ENCODE assay signal across 8 mouse cellular contexts in the genomic region with DNA sequence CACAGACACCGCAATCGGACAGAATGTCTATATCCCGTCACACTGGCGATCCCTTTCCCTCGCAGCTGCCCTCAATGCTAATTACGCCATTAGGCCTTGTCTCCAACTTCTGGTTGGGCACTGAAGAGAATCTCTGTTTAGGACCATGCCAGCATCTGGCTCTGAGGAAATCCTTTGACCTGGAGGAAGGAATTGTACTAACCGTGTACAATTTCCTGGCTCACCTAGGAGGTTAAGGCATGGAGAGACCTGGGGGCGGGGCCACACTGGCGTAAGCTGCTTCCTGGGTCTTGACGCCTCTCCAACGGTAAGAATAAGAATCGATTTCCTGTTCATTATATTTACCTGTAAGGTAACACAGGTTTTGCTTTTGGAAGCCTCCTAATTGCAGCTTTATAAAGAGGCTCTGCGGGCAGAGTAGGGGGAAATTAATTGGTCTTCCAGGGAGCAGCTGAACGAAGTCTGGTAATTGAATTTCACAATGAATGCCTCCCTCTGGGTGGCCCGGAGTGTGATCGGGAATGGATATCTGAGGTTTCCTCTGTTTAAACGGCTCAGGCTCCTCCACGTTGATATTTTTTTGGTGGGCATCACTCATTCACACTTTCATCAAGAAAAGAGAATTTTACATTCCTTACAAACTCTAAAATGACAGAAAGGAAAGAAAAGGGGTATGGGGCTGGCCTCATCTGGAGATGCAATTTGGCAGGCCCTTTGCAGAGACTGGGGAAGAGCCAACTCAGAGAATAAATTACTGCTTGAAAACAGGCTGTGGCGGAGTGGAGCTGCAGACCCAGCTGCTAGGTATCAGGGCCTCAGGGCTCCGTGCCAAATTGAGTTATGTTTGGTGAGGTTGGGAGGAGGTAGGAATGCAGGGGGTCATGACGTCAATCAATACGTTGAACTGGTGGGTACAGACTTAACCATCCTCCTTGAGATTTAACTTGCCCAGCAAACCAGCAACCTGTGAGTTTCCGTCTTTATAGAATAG. TPM values are rescaled to one million over a fixed set of nuclear protein-coding genes. Genes with fewer than 3 reads are reported as not detected.
DNase-seq lines count a peak whose midpoint lies in the region; ATAC-seq lines count a peak whose summit lies in the region.

No protein-coding gene starts in this region.

- no peak overlapping the region; the same call in 1 of the 2 replicates for H3K4me2 ChIP-seq in lung, embryonic 16.5 days (ENCODE audit: low read depth, low read length)
- H3K4me2 ChIP-seq in forebrain, embryonic 14.5 days (ENCODE audit: low read length) = peak overlapping the region; percentile 30
- peak overlapping the region; percentile 20 for H3K4me2 ChIP-seq in neural tube, embryonic 12.5 days (replicated peaks)

- H3K9ac ChIP-seq in lung, embryonic 16.5 days (ENCODE audit: low read length) = no peak overlapping the region
- H3K9ac ChIP-seq in forebrain, embryonic 14.5 days (ENCODE audit: low read length) = no peak overlapping the region
- H3K9ac ChIP-seq in neural tube, embryonic 12.5 days = no peak overlapping the region

- no peak overlapping the region for H3K27ac ChIP-seq in lung, embryonic 16.5 days (ENCODE audit: low read length)
- H3K27ac ChIP-seq in forebrain, embryonic 14.5 days (ENCODE audit: low read depth, low read length) = peak overlapping the region; percentile 81
- H3K27ac ChIP-seq in neural tube, embryonic 12.5 days = no peak overlapping the region

- H3K9me3 ChIP-seq in lung, embryonic 16.5 days (ENCODE audit: control insufficient read depth, low read length) = no peaks in the 10 kb centered on the region
- H3K9me3 ChIP-seq in forebrain, embryonic 14.5 days (replicated peaks; ENCODE audit: control insufficient read depth, low read length) = no peaks in the 10 kb centered on the region
- no peaks in the 10 kb centered on the region for H3K9me3 ChIP-seq in neural tube, embryonic 12.5 days

- peak; percentile 73 for ATAC-seq in lung, embryonic 16.5 days (ENCODE audit: low read depth)
- peak; percentile 92 for ATAC-seq in forebrain, embryonic 14.5 days
- ATAC-seq in neural tube, embryonic 12.5 days (ENCODE audit: low FRiP score, low read depth) = peak; percentile 74

- H3K4me1 ChIP-seq in lung, embryonic 16.5 days (replicated peaks; ENCODE audit: control insufficient read depth, insufficient read depth, low read length) = peaks cover 6% of the 10 kb centered on the region; the same call in 1 of the 2 replicates
- H3K4me1 ChIP-seq in forebrain, embryonic 14.5 days (ENCODE audit: control insufficient read depth, insufficient read depth, low read length) = peaks cover 15% of the 10 kb centered on the region
- peaks cover 21% of the 10 kb centered on the region for H3K4me1 ChIP-seq in neural tube, embryonic 12.5 days

- H3K36me3 ChIP-seq in lung, embryonic 16.5 days (ENCODE audit: control insufficient read depth, insufficient read depth, low read length) = no peaks in the 10 kb centered on the region
- H3K36me3 ChIP-seq in forebrain, embryonic 14.5 days (ENCODE audit: control insufficient read depth, insufficient read depth, low read length) = no peaks in the 10 kb centered on the region
- no peaks in the 10 kb centered on the region for H3K36me3 ChIP-seq in neural tube, embryonic 12.5 days

- H3K27me3 ChIP-seq in lung, embryonic 16.5 days (ENCODE audit: control insufficient read depth, insufficient read depth, low read depth, low read length) = no peaks in the 10 kb centered on the region
- H3K27me3 ChIP-seq in forebrain, embryonic 14.5 days (replicated peaks; ENCODE audit: control insufficient read depth, insufficient read depth, low read length) = no peaks in the 10 kb centered on the region
- no peaks in the 10 kb centered on the region; the same call in 1 of the 2 replicates for H3K27me3 ChIP-seq in neural tube, embryonic 12.5 days (replicated peaks)

- H3K4me3 ChIP-seq in lung, embryonic 16.5 days (ENCODE audit: low read length) = no peak overlapping the region
- no peak overlapping the region for H3K4me3 ChIP-seq in forebrain, embryonic 14.5 days (ENCODE audit: low read depth, low read length)
- no peak overlapping the region for H3K4me3 ChIP-seq in neural tube, embryonic 12.5 days

- WGBS in lung, embryonic 16.5 days = 56% methylated on average over 23 of the region's 23 CpGs
- WGBS in forebrain, embryonic 14.5 days = 10% methylated on average over 23 of the region's 23 CpGs
- WGBS in neural tube, embryonic 12.5 days = 58% methylated on average over 23 of the region's 23 CpGs

- DNase-seq in cerebellum, postnatal 10 days = peak; percentile 90
- DNase-seq in cerebellum, adult 11 months = no peak
- no peak for DNase-seq in lung, postnatal 14 days
- peak; percentile 95 for DNase-seq in forebrain, embryonic 14.5 days (ENCODE audit: low spot score)
- DNase-seq in cerebellum, adult 9-11 months = no peak
- DNase-seq in thymus, postnatal 4 days = no peak

RNA-seq across cellular contexts. Expression of gene Gm14214, which starts 20.5 kb away (rescaled TPM):
- not detected in 2 replicates for polyA plus RNA-seq in lung, embryonic 16.5 days (2015; fragmentation: Nextera tagmentation; extraction: Ambion mirVana)
- not detected in 2 replicates for polyA plus RNA-seq in forebrain, embryonic 14.5 days (2014; fragmentation: Nextera tagmentation; extraction: Ambion mirVana)
- not detected in 2 replicates for polyA plus RNA-seq in neural tube, embryonic 12.5 days (2016; fragmentation: Nextera tagmentation; extraction: Ambion mirVana)

RNA-seq across cellular contexts. Expression of gene Raly, which starts 41.6 kb away (rescaled TPM):
- 38.7 and 43.4 TPM in 2 replicates for polyA plus RNA-seq in lung, embryonic 16.5 days (2015; fragmentation: Nextera tagmentation; extraction: Ambion mirVana)
- 109 and 116 TPM in 2 replicates for polyA plus RNA-seq in forebrain, embryonic 14.5 days (2014; fragmentation: Nextera tagmentation; extraction: Ambion mirVana)
- 36.7 and 49.2 TPM in 2 replicates for polyA plus RNA-seq in neural tube, embryonic 12.5 days (2016; fragmentation: Nextera tagmentation; extraction: Ambion mirVana)

RNA-seq across cellular contexts. Expression of gene a, which starts 41.9 kb away (rescaled TPM):
- polyA plus RNA-seq in lung, embryonic 16.5 days (2015; fragmentation: Nextera tagmentation; extraction: Ambion mirVana) = not detected in 2 replicates
- polyA plus RNA-seq in forebrain, embryonic 14.5 days (2014; fragmentation: Nextera tagmentation; extraction: Ambion mirVana) = 0.89 and 2.4 TPM in 2 replicates
- 0.89 TPM in 1 of 2 replicates, not detected in the other for polyA plus RNA-seq in neural tube, embryonic 12.5 days (2016; fragmentation: Nextera tagmentation; extraction: Ambion mirVana)

Comparison
In these comparisons a context has a peak if more than half of its experiments do, and no peak if none do; other contexts are left out.
1. DNase-seq: peak in cerebellum, postnatal 10 days (2 of 2) and forebrain, embryonic 14.5 days (single experiment); none in cerebellum, adult 11 months (single experiment), lung, postnatal 14 days (single experiment), cerebellum, adult 9-11 months (single experiment) and thymus, postnatal 4 days (single experiment).
2. Peak in every context shown above with its lines, with median percentiles within 50 percentile points of each other: ATAC-seq.